Mouse (Mus musculus): ENCODE results near the gene Dclre1b. TPM values are rescaled to one million over a fixed set of nuclear protein-coding genes. Genes with fewer than 3 reads are reported as not detected.

The Dclre1b gene
- polyA plus RNA-seq, 1 experiment from 2014 or later, result 16.8 TPM

DNA sequence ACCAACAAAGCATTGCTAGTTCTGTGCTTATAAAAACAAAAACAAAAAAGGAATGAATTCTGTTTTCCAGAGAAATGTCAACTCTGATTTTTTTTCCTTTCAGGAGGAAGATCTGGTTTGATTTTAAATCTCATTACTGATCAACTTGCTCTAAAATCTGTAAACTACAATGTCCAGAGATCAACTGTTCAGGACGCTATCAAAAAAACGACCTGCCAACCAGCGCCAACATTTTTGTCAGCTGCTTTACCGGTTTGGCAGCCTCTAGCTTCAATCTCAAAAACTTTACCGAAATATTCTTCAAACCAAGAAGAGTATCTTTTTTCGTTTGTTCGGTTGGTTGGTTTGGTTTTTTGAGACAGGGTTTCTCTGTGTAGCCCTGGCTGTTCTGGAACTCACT is 20.1 kb downstream of the Dclre1b start:
- peak overlapping the region; percentile 92 for H3K27ac ChIP-seq (replicated peaks)
- no peaks in the 10 kb centered on the region for H3K36me3 ChIP-seq
- H3K9ac ChIP-seq, result peak overlapping the region; percentile 97; the same call in 1 of the 2 replicates
- no peak for ATAC-seq (ENCODE audit: extremely low read depth, insufficient number of reproducible peaks, low FRiP score, low TSS enrichment)
- H3K9me3 ChIP-seq, result no peaks in the 10 kb centered on the region
- peak overlapping the region; percentile 97 for H3K4me3 ChIP-seq
- H3K27me3 ChIP-seq (replicated peaks), result no peaks in the 10 kb centered on the region
- 77% methylated on average over 7 of the region's 7 CpGs for WGBS
- peak overlapping the region; percentile 88 for H3K4me2 ChIP-seq
- peaks cover 45% of the 10 kb centered on the region for H3K4me1 ChIP-seq

DNA sequence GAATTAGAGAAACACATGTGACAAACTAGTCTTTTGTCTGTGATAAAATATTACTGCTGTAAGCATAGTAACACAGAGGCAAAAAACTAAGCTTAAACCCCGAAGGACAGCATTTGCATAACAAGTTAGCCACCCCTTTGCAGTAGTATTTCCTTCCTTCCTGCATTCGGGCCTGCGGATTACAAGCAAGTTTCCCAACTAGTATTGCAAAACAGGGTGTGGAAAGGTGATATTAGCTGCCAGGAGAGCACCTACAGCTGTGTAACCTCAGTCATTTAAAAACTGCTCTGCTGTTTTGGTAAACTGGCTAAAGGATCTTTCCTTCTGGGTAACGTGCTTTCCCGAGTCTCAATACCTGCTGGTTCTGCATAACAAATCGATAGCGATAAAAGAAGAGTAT is 22.0 kb downstream of the Dclre1b start:
- H3K27ac ChIP-seq (replicated peaks), result no peak overlapping the region
- 0 out of 2 replicates have a peak overlapping the region, but pooled peaks have one; percentile 5 for H3K4me3 ChIP-seq
- 66% methylated on average over 7 of the region's 7 CpGs for WGBS
- peak overlapping the region; percentile 88 for H3K4me2 ChIP-seq
- H3K36me3 ChIP-seq, result no peaks in the 10 kb centered on the region
- H3K9ac ChIP-seq, result no peak overlapping the region
- no peaks in the 10 kb centered on the region for H3K9me3 ChIP-seq
- H3K27me3 ChIP-seq (replicated peaks), result no peaks in the 10 kb centered on the region
- peaks cover 54% of the 10 kb centered on the region for H3K4me1 ChIP-seq
- ATAC-seq (ENCODE audit: extremely low read depth, insufficient number of reproducible peaks, low FRiP score, low TSS enrichment), result no peak

DNA sequence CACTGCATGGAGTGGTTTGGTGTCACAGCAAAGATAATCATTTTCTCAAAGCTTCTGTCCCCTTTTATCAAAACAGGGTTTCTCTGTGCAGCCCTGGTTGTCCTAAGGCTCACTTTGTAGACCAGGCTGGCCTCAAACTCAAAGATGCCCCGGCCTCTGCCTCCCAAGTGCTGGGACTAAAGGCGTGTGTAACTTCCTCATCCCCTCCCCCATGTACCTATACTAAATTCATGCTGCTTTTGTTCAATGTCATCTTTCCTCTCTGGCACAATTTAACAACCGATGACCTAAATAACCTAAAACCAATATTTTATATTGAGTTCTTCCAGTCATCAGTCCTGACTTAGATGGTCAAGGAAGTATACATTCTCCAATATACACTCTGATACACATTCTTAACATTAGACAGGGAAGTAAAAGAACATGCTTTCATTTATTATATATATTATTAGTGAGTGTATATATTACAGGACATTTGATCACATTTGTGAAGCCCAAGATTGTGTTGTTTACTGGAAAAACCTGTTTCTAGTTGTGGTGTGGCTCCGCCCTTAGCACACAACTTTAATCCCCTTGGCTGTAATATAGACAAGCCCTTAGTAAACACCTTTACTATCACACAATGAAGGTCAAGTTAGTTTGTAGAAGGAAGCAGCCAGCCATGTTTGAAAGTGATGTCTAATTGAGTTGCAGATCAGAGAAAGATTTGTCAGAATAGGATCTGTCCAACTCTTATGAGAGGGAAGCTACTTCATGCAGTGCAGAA is 26.2 kb downstream of the Dclre1b start:
- Histone ChIP-seq H3K9ac (no peak overlapping the region), H3K27me3 (replicated peaks) (no peaks in the 10 kb centered on the region), H3K27ac (replicated peaks) (no peak overlapping the region), H3K9me3 (no peaks in the 10 kb centered on the region), H3K4me2 (no peak overlapping the region), H3K4me3 (no peak overlapping the region), H3K36me3 (peaks cover 2% of the 10 kb centered on the region), H3K4me1 (peaks cover 61% of the 10 kb centered on the region)
- no peak for ATAC-seq (ENCODE audit: extremely low read depth, insufficient number of reproducible peaks, low FRiP score, low TSS enrichment)
- 87% methylated on average over 4 of the region's 4 CpGs for whole genome bisulfite sequencing

DNA sequence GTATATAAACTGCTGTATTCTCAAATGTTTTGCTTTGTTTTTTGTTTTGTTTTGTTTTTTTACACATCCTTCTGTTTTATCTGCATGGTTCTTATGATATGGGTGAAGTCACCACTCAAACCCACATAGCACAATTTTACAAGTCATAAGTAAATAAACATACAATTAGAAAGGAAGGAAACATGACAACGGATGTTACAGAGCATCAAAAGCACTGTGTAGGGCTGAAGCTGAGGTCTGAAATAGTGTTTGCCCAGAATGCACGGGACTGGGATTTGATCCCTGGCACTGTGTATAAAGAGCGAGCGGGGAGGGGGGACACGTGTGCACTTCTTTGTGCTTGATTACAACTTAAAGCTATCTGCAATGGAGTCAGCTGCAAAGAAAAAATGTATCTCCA is 28.5 kb downstream of the Dclre1b start:
- H3K36me3 ChIP-seq, result peaks cover 21% of the 10 kb centered on the region
- no peaks in the 10 kb centered on the region for H3K27me3 ChIP-seq (replicated peaks)
- WGBS, result 75% methylated on average over 5 of the region's 5 CpGs
- no peak overlapping the region for H3K27ac ChIP-seq (replicated peaks)
- no peak overlapping the region for H3K9ac ChIP-seq
- no peak for ATAC-seq (ENCODE audit: extremely low read depth, insufficient number of reproducible peaks, low FRiP score, low TSS enrichment)
- H3K4me1 ChIP-seq, result peaks cover 48% of the 10 kb centered on the region
- no peak overlapping the region for H3K4me2 ChIP-seq
- no peaks in the 10 kb centered on the region for H3K9me3 ChIP-seq
- H3K4me3 ChIP-seq, result no peak overlapping the region

DNA sequence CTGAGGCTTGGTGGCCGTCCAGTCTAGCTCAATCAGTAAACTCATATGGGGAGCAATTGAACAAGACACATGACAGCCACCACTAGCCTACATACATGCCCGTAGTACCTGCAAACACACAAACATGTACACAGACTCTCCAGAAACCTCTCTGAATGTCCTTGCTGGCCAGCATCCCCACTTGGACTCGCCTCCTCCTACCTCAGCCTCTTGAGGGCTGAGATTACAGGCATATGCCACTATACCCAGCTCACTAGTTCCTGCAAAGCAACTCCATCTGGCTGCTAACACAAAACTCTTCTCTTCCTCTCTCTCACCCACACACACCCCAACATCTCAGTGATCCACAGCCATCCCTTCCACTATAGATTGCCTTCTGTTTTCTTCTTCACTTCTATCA is 29.0 kb downstream of the Dclre1b start:
- no peak overlapping the region for H3K27ac ChIP-seq (replicated peaks)
- no peak for ATAC-seq (ENCODE audit: extremely low read depth, insufficient number of reproducible peaks, low FRiP score, low TSS enrichment)
- 81% methylated on average over 3 of the region's 3 CpGs for WGBS
- no peak overlapping the region for H3K4me2 ChIP-seq
- H3K36me3 ChIP-seq, result peaks cover 25% of the 10 kb centered on the region
- H3K27me3 ChIP-seq (replicated peaks), result no peaks in the 10 kb centered on the region
- H3K9ac ChIP-seq, result no peak overlapping the region
- no peak overlapping the region for H3K4me3 ChIP-seq
- peaks cover 48% of the 10 kb centered on the region for H3K4me1 ChIP-seq
- no peaks in the 10 kb centered on the region for H3K9me3 ChIP-seq

DNA sequence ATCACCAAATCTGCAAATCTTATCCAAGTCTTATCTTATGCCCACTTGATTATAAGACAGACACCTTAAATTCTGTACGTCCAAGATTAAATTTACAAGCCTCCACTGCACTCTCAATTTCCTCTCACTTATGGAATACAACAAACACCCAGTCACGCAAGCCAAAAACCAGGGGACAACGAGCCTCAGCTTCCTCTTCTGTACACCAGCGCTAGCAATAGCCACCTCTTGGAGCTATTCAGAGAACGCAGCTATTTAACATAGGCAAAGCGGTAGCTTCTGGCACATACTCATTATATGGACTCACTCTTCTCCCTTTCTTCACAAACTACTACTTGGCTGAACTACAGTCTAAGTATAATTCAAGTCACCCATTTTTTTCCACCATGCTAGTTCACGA is 30.1 kb downstream of the Dclre1b start:
- 81% methylated on average over 7 of the region's 7 CpGs for WGBS
- Histone ChIP-seq H3K9me3 (no peaks in the 10 kb centered on the region), H3K36me3 (peaks cover 25% of the 10 kb centered on the region), H3K27ac (replicated peaks) (no peak overlapping the region), H3K4me1 (peaks cover 41% of the 10 kb centered on the region), H3K4me3 (no peak overlapping the region), H3K4me2 (no peak overlapping the region), H3K9ac (no peak overlapping the region), H3K27me3 (replicated peaks) (no peaks in the 10 kb centered on the region)
- ATAC-seq (ENCODE audit: extremely low read depth, insufficient number of reproducible peaks, low FRiP score, low TSS enrichment), result no peak

DNA sequence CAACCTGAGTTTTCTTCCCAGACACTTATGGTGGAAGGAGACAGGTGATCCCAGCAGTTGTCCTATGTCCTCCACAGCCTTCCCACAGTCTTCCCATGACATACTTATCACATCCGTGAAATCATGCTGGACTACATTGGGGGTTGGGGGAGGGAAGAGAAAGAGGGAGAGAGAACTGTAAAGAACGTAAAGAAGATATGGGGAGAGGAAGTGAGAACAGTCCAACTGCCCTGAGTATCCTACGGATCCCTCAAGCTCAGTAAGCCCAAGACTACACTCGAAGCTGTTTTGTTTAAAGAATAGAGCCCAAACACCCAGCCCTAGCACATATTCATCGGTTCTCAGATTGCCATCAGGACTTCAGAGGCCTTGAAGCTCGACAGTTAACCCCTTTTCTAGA is 30.6 kb downstream of the Dclre1b start:
- no peak for ATAC-seq (ENCODE audit: extremely low read depth, insufficient number of reproducible peaks, low FRiP score, low TSS enrichment)
- Histone ChIP-seq H3K4me1 (peaks cover 39% of the 10 kb centered on the region), H3K27me3 (replicated peaks) (no peaks in the 10 kb centered on the region), H3K4me2 (no peak overlapping the region), H3K36me3 (peaks cover 28% of the 10 kb centered on the region), H3K9me3 (no peaks in the 10 kb centered on the region), H3K27ac (replicated peaks) (no peak overlapping the region), H3K9ac (no peak overlapping the region), H3K4me3 (no peak overlapping the region)
- WGBS, result 77% methylated on average over 6 of the region's 6 CpGs

DNA sequence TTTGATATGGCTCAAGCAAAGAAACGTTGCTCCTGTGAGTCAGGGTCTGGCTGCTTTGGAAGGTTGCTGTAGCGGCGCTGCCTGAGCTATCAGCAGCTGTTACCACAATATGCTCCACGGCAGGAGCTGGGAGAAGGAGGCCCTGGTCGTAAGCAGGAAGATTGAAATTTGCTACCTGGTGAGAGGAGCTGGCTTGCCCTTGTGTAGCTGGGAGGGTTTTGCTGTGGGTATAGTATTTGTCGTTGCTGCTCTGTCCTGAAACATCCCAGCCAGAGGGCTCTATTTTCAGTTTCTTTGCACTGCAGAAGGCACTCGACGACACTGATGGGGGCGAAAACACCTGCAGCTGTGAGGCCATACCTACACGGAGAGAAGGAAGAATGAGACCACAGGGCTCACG is 31.3 kb downstream of the Dclre1b start:
- Histone ChIP-seq H3K4me2 (no peak overlapping the region), H3K27ac (replicated peaks) (no peak overlapping the region), H3K9ac (no peak overlapping the region), H3K27me3 (replicated peaks) (no peaks in the 10 kb centered on the region), H3K4me1 (peaks cover 41% of the 10 kb centered on the region), H3K9me3 (no peaks in the 10 kb centered on the region), H3K36me3 (peaks cover 28% of the 10 kb centered on the region), H3K4me3 (no peak overlapping the region)
- 80% methylated on average over 11 of the region's 11 CpGs for WGBS
- ATAC-seq (ENCODE audit: extremely low read depth, insufficient number of reproducible peaks, low FRiP score, low TSS enrichment), result no peak

DNA sequence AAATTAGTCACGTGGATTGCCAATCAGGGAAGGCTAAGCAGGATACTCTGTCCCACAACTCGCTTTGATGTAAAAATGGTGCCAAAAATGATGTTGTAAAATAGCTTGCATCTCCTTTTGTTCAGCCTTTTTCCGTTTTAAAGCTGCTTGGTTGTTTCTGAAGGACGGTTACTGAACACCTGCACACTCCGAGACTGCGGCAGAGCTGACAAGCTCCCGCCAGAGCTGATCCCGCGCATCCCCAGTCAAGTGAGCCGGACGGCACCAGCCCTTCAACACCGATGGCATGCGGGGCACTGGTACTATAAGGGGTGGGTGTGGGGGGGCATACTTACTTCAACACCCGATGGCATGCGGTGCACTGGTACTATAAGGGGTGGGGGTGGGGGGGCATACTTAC is 35.2 kb downstream of the Dclre1b start:
- no peaks in the 10 kb centered on the region for H3K27me3 ChIP-seq (replicated peaks)
- no peak overlapping the region for H3K4me3 ChIP-seq
- no peak overlapping the region for H3K27ac ChIP-seq (replicated peaks)
- 82% methylated on average over 15 of the region's 15 CpGs for WGBS
- peaks cover 45% of the 10 kb centered on the region for H3K4me1 ChIP-seq
- ATAC-seq (ENCODE audit: extremely low read depth, insufficient number of reproducible peaks, low FRiP score, low TSS enrichment), result no peak
- H3K9me3 ChIP-seq, result no peaks in the 10 kb centered on the region
- H3K4me2 ChIP-seq, result no peak overlapping the region
- H3K9ac ChIP-seq, result no peak overlapping the region
- peaks cover 42% of the 10 kb centered on the region for H3K36me3 ChIP-seq

DNA sequence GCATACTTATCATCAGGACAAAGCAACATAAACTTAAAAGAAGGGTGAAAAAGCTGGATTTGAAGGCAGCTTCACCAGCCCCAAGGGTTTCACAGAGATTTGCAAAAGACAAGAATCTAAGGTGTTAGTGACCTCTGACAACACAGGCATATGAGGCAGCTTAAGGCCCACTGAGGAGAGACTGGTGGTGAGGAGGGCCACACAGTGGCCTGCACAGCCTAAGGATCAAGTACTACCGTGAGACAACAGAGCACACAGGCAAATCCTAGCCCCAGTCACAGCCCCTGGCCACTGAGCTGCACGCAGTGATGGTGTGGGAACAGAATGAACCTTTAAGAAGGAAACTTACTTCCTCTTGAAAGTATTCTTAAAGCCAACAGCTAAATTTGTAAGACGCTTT is 35.7 kb downstream of the Dclre1b start:
- 76% methylated on average over 3 of the region's 3 CpGs for WGBS
- H3K27ac ChIP-seq (replicated peaks), result peak overlapping the region; percentile 95
- peaks cover 43% of the 10 kb centered on the region for H3K4me1 ChIP-seq
- H3K9me3 ChIP-seq, result no peaks in the 10 kb centered on the region
- ATAC-seq (ENCODE audit: extremely low read depth, insufficient number of reproducible peaks, low FRiP score, low TSS enrichment), result no peak
- no peaks in the 10 kb centered on the region for H3K27me3 ChIP-seq (replicated peaks)
- H3K36me3 ChIP-seq, result peaks cover 46% of the 10 kb centered on the region
- H3K4me3 ChIP-seq, result no peak overlapping the region
- H3K4me2 ChIP-seq, result no peak overlapping the region
- peak overlapping the region; percentile 41 for H3K9ac ChIP-seq

DNA sequence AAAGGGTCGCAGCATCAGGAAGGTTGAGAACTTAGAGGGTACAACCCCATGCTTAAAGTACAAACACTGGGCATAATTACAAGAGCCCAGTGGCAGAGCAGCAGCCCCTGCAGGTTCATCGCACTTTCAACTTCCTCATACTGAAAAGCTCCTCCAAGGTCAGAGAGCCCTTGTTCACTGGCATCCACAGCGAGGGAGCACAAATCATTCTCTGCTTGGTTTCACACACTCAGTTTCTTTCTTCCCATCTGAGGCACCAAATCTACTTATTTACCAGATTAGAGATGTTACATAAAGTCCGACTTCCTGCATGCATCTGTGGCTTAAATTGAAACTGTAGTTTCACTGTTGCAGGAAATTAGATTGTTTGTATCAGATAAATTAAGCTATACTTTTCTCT is 36.4 kb downstream of the Dclre1b start:
- 62% methylated on average over 4 of the region's 4 CpGs for WGBS
- Histone ChIP-seq H3K36me3 (peaks cover 49% of the 10 kb centered on the region), H3K9me3 (no peaks in the 10 kb centered on the region), H3K4me1 (peaks cover 46% of the 10 kb centered on the region), H3K27me3 (replicated peaks) (no peaks in the 10 kb centered on the region), H3K27ac (replicated peaks) (peak overlapping the region; percentile 95), H3K4me3 (no peak overlapping the region), H3K4me2 (0 out of 2 replicates have a peak overlapping the region, but pooled peaks have one; percentile 0), H3K9ac (peak overlapping the region; percentile 41; the same call in 1 of the 2 replicates)
- no peak for ATAC-seq (ENCODE audit: extremely low read depth, insufficient number of reproducible peaks, low FRiP score, low TSS enrichment)

DNA sequence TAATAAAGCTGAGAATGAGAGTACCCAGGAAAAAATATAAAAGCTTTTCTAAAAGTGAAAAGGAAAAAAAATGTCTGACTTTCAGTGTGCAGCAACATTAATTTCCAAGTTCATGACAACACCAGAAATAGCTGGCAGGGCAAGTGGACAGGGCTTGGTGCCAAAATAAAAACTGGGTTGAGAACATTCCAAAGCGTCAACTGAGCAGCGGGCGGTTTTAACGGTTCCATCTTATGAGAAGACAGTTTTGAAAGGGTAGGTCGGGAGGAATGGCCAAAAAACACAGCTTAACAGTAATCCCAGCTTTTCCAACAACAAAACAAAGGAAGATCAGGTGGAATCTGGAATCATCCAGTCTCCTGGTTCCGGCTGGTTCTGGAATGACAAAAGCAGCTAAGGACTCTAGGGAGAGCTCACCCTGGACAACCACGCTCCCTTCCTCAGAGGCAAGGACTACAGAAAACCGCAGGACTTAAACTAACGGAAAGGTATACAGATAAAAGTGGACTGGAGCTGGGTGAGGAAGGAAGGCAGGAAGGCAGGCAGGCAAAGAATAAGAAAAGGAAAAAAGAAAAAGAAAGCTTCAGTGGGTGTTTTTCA is 37.6 kb downstream of the Dclre1b start:
- no peaks in the 10 kb centered on the region for H3K27me3 ChIP-seq (replicated peaks)
- H3K9me3 ChIP-seq, result no peaks in the 10 kb centered on the region
- no peak for ATAC-seq (ENCODE audit: extremely low read depth, insufficient number of reproducible peaks, low FRiP score, low TSS enrichment)
- peak overlapping the region; percentile 71 for H3K9ac ChIP-seq
- peaks cover 46% of the 10 kb centered on the region for H3K4me1 ChIP-seq
- WGBS, result 30% methylated on average over 9 of the region's 9 CpGs
- peak overlapping the region; percentile 32 for H3K4me3 ChIP-seq
- peak overlapping the region; percentile 60 for H3K4me2 ChIP-seq
- peaks cover 42% of the 10 kb centered on the region for H3K36me3 ChIP-seq
- peak overlapping the region; percentile 95 for H3K27ac ChIP-seq (replicated peaks)
